Mouse (Mus musculus): ENCODE data around the gene Ugt1a9. TPM values are rescaled to one million over a fixed set of nuclear protein-coding genes. Genes with fewer than 3 reads are reported as not detected.

Gene Ugt1a9
- polyA plus RNA-seq, 1 experiment from 2014 or later, result 0.14 TPM

DNA sequence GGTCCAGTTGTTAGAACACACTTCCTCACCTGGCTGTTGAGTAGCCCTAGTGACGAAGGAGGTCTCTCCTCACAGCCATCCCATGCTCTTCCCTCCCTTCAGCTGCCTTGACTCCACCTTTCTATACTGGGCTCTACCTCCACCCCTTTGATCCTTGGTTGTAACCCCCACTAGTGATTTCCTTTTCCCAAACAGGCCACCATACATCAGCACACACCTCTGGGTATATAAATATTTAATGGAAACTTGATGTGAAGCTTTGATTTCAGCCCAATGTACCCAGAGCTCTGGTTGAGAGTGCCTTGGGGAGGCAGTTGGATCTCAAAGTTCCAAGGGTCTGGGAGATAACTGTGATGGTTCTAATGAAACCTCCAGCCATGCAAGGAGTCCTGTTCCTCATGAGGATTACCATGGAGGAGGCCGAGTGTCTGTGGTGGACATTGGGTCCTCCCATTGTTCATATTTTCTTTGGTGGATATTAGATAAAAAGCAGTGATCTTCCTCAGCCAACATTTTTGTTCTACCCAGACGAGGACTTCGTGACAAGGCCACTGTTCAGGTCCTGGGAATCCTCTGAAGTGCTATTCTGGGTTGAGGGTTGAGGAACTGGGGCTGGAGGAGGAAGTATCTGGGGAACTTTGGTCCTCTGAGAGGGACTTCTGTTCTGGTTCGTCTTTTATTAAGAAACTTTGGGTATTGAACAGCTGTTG lies 156.2 kb downstream of the Ugt1a9 start, which contains the start of gene Mroh2a:
Gene Mroh2a (plus strand): TSS at position 317 of the 710 bp plus-strand sequence.
- 35% methylated on average over 5 of the region's 5 CpGs for WGBS (ENCODE audit: insufficient replicate concordance)
- no peak within 1 kb of the TSS for H3K27ac ChIP-seq
- H3K4me2 ChIP-seq, result no peak within 1 kb of the TSS
- H3K9ac ChIP-seq, result no peak within 1 kb of the TSS
- ATAC-seq, result no peak
- no peaks in the 10 kb centered on the region for H3K4me1 ChIP-seq
- H3K4me3 ChIP-seq, result no peak within 1 kb of the TSS
- H3K27me3 ChIP-seq (replicated peaks), result no peaks in the 10 kb centered on the region
- H3K36me3 ChIP-seq, result no peaks in the 10 kb centered on the region
- H3K9me3 ChIP-seq (replicated peaks), result peaks cover 58% of the 10 kb centered on the region

DNA sequence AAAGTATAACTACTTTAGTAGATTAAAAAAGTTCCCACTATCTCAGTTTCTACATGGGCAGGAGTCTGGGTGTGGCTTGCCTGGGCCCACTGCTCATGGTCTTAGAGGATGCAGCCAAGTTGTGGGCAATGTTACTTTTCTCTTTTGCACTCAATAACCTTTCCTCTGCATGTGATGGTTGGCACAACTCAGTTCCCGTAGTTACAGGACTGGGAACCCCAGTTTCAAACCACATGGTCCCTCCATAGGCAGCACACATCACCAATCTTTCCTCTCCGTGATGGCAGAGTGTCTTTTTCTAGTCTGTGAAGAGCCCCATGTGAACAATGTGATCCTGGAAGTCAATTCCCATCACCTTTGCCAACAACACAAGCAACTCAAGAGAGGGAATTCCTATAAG lies 156.9 kb downstream of the Ugt1a9 start:
- H3K9ac ChIP-seq, result no peak overlapping the region
- no peak for ATAC-seq
- no peak overlapping the region for H3K27ac ChIP-seq
- H3K4me3 ChIP-seq, result no peak overlapping the region
- H3K4me2 ChIP-seq, result no peak overlapping the region
- H3K36me3 ChIP-seq, result no peaks in the 10 kb centered on the region
- no peaks in the 10 kb centered on the region for H3K27me3 ChIP-seq (replicated peaks)
- peaks cover 63% of the 10 kb centered on the region for H3K9me3 ChIP-seq (replicated peaks)
- H3K4me1 ChIP-seq, result no peaks in the 10 kb centered on the region
- WGBS (ENCODE audit: insufficient replicate concordance), result 41% methylated on average over 2 of the region's 2 CpGs

DNA sequence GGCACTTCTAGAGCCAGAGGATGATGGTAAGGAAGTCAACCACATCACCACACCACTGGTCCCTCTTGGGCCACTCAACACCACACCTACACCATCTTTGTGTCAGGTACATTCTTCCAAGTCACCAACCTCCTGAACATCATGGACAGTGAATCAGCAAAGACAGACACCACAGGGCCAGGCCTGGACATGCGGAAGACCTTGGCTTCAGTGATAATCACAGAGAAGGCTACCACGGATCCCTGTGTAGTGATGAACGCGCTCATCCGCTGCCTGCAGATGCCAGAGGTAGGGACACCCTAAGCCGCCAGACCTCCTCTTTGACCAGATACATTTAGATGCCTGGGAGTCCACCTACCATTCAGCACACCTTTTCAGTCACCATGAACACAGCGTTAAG lies 157.5 kb downstream of the Ugt1a9 start:
- ATAC-seq, result no peak
- Histone ChIP-seq H3K9ac (no peak overlapping the region), H3K36me3 (no peaks in the 10 kb centered on the region), H3K27ac (no peak overlapping the region), H3K4me3 (no peak overlapping the region), H3K9me3 (replicated peaks) (peaks cover 70% of the 10 kb centered on the region), H3K27me3 (replicated peaks) (no peaks in the 10 kb centered on the region), H3K4me2 (no peak overlapping the region), H3K4me1 (no peaks in the 10 kb centered on the region)
- WGBS (ENCODE audit: insufficient replicate concordance), result 60% methylated on average over 7 of the region's 7 CpGs

DNA sequence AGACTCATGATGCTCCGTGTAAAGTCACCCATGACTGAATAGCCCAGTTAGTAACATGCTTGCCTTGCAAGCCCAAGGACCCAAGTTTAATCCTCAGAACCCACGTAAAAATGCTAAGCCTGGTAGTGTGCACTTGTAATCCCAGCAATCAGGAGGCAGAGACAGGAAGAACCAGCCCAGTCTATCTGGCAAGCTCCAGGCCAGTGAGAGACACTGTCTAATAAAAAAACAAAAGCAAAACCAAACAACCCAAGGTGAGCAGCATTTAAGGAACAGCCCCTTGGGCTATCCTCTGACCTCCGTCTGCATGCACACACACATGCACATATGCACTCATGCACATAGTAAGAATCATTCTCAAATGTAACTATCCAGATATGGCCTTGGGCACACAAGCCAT lies 159.0 kb downstream of the Ugt1a9 start:
- Histone ChIP-seq H3K9ac (no peak overlapping the region), H3K4me1 (no peaks in the 10 kb centered on the region), H3K9me3 (replicated peaks) (peaks cover 84% of the 10 kb centered on the region), H3K4me3 (no peak overlapping the region), H3K36me3 (no peaks in the 10 kb centered on the region), H3K27me3 (replicated peaks) (no peaks in the 10 kb centered on the region), H3K4me2 (no peak overlapping the region), H3K27ac (no peak overlapping the region)
- 59% methylated on average over 3 of the region's 3 CpGs for WGBS (ENCODE audit: insufficient replicate concordance)
- ATAC-seq, result no peak

DNA sequence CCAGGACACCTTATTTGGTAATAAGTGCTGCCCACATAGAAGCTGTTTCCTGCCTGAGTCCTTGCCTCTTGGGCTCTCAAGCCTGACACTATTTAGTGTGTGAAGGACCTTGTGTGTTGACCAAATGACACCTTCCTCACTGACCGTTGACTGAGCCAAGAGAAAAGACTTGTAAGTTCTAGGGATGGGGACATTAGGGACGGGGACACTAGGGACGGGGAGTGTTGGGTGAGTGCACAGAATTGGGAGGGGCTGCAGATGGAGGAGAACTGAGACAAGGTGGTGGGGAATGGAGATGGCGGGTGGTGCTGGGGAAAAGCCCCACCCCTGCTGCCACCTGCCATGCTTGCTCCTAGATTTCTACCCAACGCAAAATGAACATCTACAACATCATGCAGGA lies 159.4 kb downstream of the Ugt1a9 start:
- Histone ChIP-seq H3K27ac (no peak overlapping the region), H3K27me3 (replicated peaks) (no peaks in the 10 kb centered on the region), H3K4me1 (no peaks in the 10 kb centered on the region), H3K9me3 (replicated peaks) (peaks cover 88% of the 10 kb centered on the region), H3K4me2 (no peak overlapping the region), H3K4me3 (no peak overlapping the region), H3K9ac (no peak overlapping the region), H3K36me3 (no peaks in the 10 kb centered on the region)
- 60% methylated on average over 5 of the region's 5 CpGs for WGBS (ENCODE audit: insufficient replicate concordance)
- no peak for ATAC-seq

DNA sequence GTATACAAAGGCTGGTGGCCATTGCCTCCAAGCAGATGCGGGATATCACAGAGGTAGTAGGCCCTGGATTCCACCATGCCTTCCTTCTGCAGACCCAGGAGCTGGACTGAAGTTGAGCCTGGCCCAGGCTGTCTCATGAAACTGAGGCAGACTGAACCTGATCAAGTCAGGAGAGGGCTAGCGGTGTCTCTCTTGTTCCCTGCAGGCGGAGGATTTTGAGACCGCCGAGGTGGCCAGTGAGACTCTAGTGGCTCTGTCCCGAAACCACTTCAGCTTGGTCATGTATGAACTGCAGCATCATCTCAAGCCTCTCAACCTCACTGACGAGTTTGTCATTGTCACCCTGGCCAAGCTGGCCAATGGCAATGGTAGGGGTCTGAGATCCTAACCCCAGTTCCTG lies 159.8 kb downstream of the Ugt1a9 start:
- Histone ChIP-seq H3K4me1 (no peaks in the 10 kb centered on the region), H3K9ac (no peak overlapping the region), H3K4me2 (no peak overlapping the region), H3K36me3 (no peaks in the 10 kb centered on the region), H3K4me3 (no peak overlapping the region), H3K27ac (no peak overlapping the region), H3K9me3 (replicated peaks) (peaks cover 91% of the 10 kb centered on the region), H3K27me3 (replicated peaks) (no peaks in the 10 kb centered on the region)
- no peak for ATAC-seq
- 64% methylated on average over 7 of the region's 7 CpGs for WGBS (ENCODE audit: insufficient replicate concordance)

DNA sequence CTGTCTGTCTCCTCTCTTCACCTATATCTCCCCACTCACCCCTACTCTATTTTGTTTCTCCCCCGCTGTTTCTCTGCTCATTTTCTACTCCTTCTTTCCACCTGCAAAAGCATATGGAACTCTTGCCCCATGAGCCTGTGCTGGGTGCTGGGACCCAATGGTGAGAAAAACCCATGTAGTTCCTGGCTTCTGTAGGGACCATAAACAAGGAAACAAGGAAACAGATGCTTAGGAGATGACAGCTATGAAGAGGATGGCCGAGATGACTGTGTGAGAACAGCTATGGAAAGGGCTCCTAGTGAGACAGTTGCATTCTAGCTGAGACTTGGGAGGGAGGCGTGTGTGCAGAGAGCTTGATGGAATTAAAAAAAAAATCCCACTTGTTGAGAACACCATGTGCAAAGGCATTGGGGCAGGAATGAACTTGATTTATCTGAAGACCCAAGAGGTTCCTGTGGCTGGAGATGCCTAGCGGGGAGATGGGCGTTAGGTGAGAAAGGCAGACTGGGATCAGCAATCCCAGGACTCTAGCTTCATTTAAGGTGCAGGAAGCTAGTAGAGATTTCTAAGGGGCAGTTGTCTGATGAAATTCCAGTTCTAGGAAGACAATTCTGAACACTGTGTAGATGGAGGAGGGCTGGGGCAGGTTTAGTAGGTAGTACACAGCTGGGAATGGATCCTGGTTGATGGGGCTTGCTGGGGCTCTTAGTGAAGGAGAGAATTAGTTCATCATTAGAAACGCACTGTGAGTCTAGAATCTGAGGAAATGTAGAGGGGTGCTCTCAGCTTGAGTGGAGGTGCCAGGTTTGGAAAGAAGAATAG lies 160.6 kb downstream of the Ugt1a9 start:
- Histone ChIP-seq H3K4me3 (no peak overlapping the region), H3K9ac (no peak overlapping the region), H3K9me3 (replicated peaks) (peaks cover 90% of the 10 kb centered on the region), H3K27me3 (replicated peaks) (no peaks in the 10 kb centered on the region), H3K36me3 (no peaks in the 10 kb centered on the region), H3K4me1 (no peaks in the 10 kb centered on the region), H3K4me2 (no peak overlapping the region), H3K27ac (no peak overlapping the region)
- ATAC-seq, result no peak
- 61% methylated on average over 6 of the region's 6 CpGs for WGBS (ENCODE audit: insufficient replicate concordance)

DNA sequence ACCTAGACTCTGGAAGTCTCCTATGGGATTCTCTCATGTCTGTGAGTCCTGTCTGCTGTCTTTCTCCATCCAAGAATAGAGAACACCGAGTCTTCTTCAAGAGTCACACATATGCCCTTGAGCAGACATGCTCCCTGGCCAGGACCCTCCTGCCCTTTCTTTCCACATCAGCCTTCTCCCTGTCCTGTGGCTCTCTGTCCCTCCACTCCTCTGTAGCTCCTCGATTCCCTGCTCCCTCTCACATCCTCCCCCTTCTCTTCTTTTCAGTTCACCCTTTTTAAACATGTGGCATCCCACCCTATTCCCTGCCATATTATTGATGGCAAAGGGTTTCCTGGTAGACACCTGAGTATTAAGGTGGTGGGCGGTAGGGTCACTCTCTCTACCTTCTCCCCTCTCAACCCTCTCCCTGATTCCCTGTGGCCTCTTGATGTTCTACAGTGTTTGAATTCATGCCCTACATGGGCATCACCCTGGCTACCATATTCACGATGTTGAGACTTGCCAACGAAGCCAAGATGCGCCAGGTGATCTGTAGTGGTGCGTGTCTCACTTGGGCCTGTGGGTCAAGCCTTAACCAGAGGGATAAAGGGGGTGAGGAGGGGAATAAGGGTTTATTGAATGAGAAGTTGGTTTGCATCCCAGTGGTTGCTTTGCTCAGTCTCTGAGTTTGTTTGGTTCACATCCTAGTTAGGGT lies 161.4 kb downstream of the Ugt1a9 start:
- no peak overlapping the region for H3K27ac ChIP-seq
- H3K9me3 ChIP-seq (replicated peaks), result peaks cover 88% of the 10 kb centered on the region
- H3K9ac ChIP-seq, result no peak overlapping the region
- ATAC-seq, result no peak
- no peak overlapping the region for H3K4me3 ChIP-seq
- WGBS (ENCODE audit: insufficient replicate concordance), result 50% methylated on average over 7 of the region's 7 CpGs
- no peaks in the 10 kb centered on the region for H3K4me1 ChIP-seq
- no peaks in the 10 kb centered on the region for H3K27me3 ChIP-seq (replicated peaks)
- no peak overlapping the region for H3K4me2 ChIP-seq
- H3K36me3 ChIP-seq, result no peaks in the 10 kb centered on the region

DNA sequence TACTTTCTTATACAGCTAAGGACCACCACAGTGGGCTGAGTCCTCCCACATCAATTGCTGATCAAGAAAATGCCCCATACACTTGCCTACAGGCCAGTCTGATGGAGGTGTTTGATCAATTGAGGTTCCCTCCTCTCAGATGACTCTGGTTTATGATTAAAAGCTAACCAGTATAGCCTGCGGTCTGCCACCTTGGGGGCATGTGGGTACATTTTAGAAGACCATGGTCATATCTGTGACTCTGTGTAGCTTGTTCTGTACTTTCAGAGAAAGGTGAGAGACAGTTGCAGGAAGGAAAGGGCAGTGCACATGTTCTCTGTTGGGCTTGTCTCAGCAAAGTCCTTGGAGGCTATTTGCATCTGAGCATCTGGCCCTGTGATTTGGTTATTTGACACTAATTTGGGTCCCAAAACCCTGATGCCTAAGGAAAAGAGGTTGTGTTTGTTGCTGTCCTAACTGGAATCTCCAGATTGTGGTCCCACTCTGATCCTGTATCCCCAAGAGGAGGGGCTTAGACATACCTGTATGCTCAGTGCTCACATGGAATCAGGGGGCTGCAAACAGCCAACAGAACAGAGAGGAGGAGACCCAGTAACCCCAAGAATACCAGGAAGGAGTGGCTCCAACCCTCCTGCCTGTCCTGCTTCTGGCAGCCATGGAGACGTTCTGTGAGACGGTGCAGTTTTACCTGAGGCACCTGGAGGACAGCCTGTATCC lies 162.2 kb downstream of the Ugt1a9 start:
- whole genome bisulfite sequencing (ENCODE audit: insufficient replicate concordance), result 38% methylated on average over 3 of the region's 3 CpGs
- H3K27me3 ChIP-seq (replicated peaks), result no peaks in the 10 kb centered on the region
- H3K4me1 ChIP-seq, result no peaks in the 10 kb centered on the region
- H3K27ac ChIP-seq, result no peak overlapping the region
- peaks cover 90% of the 10 kb centered on the region for H3K9me3 ChIP-seq (replicated peaks)
- H3K9ac ChIP-seq, result no peak overlapping the region
- no peak overlapping the region for H3K4me2 ChIP-seq
- no peaks in the 10 kb centered on the region for H3K36me3 ChIP-seq
- H3K4me3 ChIP-seq, result no peak overlapping the region
- ATAC-seq, result no peak

DNA sequence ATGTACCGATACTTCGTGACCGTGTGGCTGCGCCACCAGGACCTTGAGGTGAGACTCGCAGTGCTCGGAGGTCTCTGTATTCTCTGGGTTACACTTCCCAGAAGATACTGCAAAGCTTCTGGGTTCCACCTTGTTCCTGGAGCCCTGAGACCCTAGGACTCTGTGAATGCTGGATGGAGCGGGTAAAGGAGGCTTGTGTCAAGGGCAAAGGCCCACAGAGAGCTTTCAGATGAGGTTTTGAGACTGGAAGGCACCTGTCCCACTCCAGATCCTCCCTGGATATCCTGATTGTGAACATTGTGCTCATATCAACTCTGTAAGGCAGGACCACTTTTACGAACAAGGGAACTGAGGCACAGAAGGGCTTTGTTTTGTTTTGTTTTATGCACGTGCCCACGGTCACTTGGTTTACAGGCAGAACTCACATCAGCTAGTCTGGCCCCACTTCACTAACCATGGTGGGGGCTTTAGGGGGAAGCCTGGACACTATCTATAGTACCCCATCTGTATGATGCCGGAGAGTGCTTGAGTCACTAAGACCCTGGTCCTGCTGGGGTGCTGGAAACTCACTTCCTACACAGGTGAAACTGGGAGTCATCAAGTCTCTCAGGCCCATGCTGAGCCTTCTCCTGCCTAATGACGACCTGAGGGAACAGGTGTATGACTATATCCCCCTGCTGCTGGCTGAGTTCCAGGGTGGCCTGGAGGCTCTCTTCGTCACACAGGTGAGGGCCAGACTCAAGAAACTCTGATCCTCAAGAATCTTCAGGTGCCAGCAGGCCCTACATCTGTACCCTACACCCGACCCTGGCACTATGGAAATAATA lies 163.0 kb downstream of the Ugt1a9 start:
- no peak overlapping the region for H3K4me3 ChIP-seq
- H3K4me2 ChIP-seq, result no peak overlapping the region
- WGBS (ENCODE audit: insufficient replicate concordance), result 52% methylated on average over 14 of the region's 14 CpGs
- no peak overlapping the region for H3K9ac ChIP-seq
- H3K27me3 ChIP-seq (replicated peaks), result no peaks in the 10 kb centered on the region
- no peak overlapping the region for H3K27ac ChIP-seq
- no peak for ATAC-seq
- H3K36me3 ChIP-seq, result no peaks in the 10 kb centered on the region
- no peaks in the 10 kb centered on the region for H3K4me1 ChIP-seq
- peaks cover 90% of the 10 kb centered on the region for H3K9me3 ChIP-seq (replicated peaks)

DNA sequence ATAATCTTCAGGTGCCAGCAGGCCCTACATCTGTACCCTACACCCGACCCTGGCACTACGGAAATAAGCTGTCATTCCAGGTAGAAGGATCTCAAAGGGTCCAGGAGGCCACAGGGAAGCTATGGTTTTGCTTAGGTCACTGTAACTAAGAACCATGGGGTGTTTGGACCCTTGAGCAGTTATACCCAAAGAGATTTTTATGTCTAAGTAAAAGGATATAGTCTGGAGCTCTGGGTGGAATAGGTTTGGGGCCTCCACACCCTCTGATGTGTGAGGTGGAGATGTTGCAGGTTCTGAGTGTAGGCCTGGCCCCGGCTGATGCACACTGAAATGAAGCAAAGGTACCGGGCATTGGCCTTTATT lies 163.6 kb downstream of the Ugt1a9 start:
- no peak overlapping the region for H3K9ac ChIP-seq
- ATAC-seq, result no peak
- WGBS (ENCODE audit: insufficient replicate concordance), result 47% methylated on average over 4 of the region's 4 CpGs
- H3K9me3 ChIP-seq (replicated peaks), result peaks cover 93% of the 10 kb centered on the region
- H3K4me2 ChIP-seq, result no peak overlapping the region
- no peaks in the 10 kb centered on the region for H3K4me1 ChIP-seq
- H3K27me3 ChIP-seq (replicated peaks), result no peaks in the 10 kb centered on the region
- H3K36me3 ChIP-seq, result no peaks in the 10 kb centered on the region
- no peak overlapping the region for H3K27ac ChIP-seq
- H3K4me3 ChIP-seq, result no peak overlapping the region

Measured in liver, embryonic 12.5 days (tissue).